ENCODE assay signal across 10 mouse cellular contexts in genomic region chr3:159548303-159548702, GRCm38 (mm10). TPM values are rescaled to one million over a fixed set of nuclear protein-coding genes. Genes with fewer than 3 reads are reported as not detected.
DNase-seq lines count a peak whose midpoint lies in the region; ATAC-seq and TF ChIP-seq lines count a peak whose summit lies in the region.
"Had no signal": no experiment of that assay in that cellular context is flagged by ENCODE, and none has a peak within 500 bp of the region (broad histone marks: within the 10 kb centered on the region; RNA-seq: fewer than 3 reads in every experiment).

No protein-coding gene starts in this region.

- no peak for TF ChIP-seq EP300 in heart, adult 2 months (IDR thresholded peaks at IDR 0.05; ENCODE audit: insufficient read depth, low read depth, low read length)

- no peaks in the 10 kb centered on the region for H3K4me1 ChIP-seq in heart, adult 2 months (ENCODE audit: control insufficient read depth, insufficient read depth, low read length)
- no peaks in the 10 kb centered on the region for H3K4me1 ChIP-seq in heart, embryonic 12.5 days (replicated peaks)
- no peaks in the 10 kb centered on the region for H3K4me1 ChIP-seq in midbrain, postnatal 0 days (ENCODE audit: insufficient read depth, low read length)
- no peaks in the 10 kb centered on the region for H3K4me1 ChIP-seq in midbrain, embryonic 11.5 days (ENCODE audit: control insufficient read depth, insufficient read depth, low read length)
- H3K4me1 ChIP-seq in heart, embryonic 10.5 days = no peaks in the 10 kb centered on the region
- H3K4me1 ChIP-seq: limb, embryonic 12.5 days had no signal

- intact Hi-C loops in heart, adult 2 months (cut with DNase I) = no loop called here

- no peak for ATAC-seq in heart, embryonic 12.5 days (ENCODE audit: insufficient number of reproducible peaks, low FRiP score)
- ATAC-seq in midbrain, postnatal 0 days (ENCODE audit: low FRiP score) = no peak
- no peak for ATAC-seq in midbrain, embryonic 11.5 days (ENCODE audit: low FRiP score)
- peak; percentile 43 for ATAC-seq in inflammation-experienced regulatory T-cells, adult 6 months

- 0 out of 2 replicates have a peak, but pooled peaks cover 2% of the 10 kb centered on the region for H3K9me3 ChIP-seq in heart, embryonic 12.5 days (replicated peaks)
- no peaks in the 10 kb centered on the region for H3K9me3 ChIP-seq in midbrain, postnatal 0 days (ENCODE audit: low read length)
- no peaks in the 10 kb centered on the region for H3K9me3 ChIP-seq in midbrain, embryonic 11.5 days (ENCODE audit: control insufficient read depth, low read length)
- no peaks in the 10 kb centered on the region for H3K9me3 ChIP-seq in heart, embryonic 10.5 days
- H3K9me3 ChIP-seq: limb, embryonic 12.5 days had no signal

- peak; percentile 63 for TF ChIP-seq CTCF in heart, adult 2 months (IDR thresholded peaks at IDR 0.05)
- TF ChIP-seq CTCF in midbrain, postnatal 0 days (IDR thresholded peaks at IDR 0.05) = peak; percentile 79

- H3K27me3 ChIP-seq in heart, adult 2 months (ENCODE audit: control insufficient read depth, insufficient read depth, low read length) = no peaks in the 10 kb centered on the region
- no peaks in the 10 kb centered on the region for H3K27me3 ChIP-seq in heart, embryonic 12.5 days (replicated peaks)
- H3K27me3 ChIP-seq in midbrain, postnatal 0 days (ENCODE audit: insufficient read depth, low read length) = no peaks in the 10 kb centered on the region
- no peaks in the 10 kb centered on the region for H3K27me3 ChIP-seq in midbrain, embryonic 11.5 days (ENCODE audit: control insufficient read depth, insufficient read depth, low read length)
- no peaks in the 10 kb centered on the region for H3K27me3 ChIP-seq in heart, embryonic 10.5 days (ENCODE audit: insufficient read depth, poor library complexity, severe bottlenecking)
- H3K27me3 ChIP-seq: limb, embryonic 12.5 days had no signal

- no peak for DNase-seq in heart, adult 2 months
- DNase-seq in midbrain, postnatal 0 days (ENCODE audit: low spot score) = peak; percentile 70
- no peak for DNase-seq in midbrain, embryonic 11.5 days (ENCODE audit: low spot score, missing footprints)
- DNase-seq in thymus, postnatal 25 days = no peak
- no peak for DNase-seq in heart, embryonic 10.5 days (ENCODE audit: low spot score)
- DNase-seq in ovary, postnatal 14 days (ENCODE audit: low spot score) = no peak

- no peak for TF ChIP-seq POLR2A in heart, adult 2 months (IDR thresholded peaks at IDR 0.05; ENCODE audit: insufficient read depth, low read depth, low read length)

- H3K36me3 ChIP-seq in heart, adult 2 months (ENCODE audit: control insufficient read depth, insufficient read depth, low read length) = no peaks in the 10 kb centered on the region
- no peaks in the 10 kb centered on the region for H3K36me3 ChIP-seq in heart, embryonic 12.5 days
- H3K36me3 ChIP-seq in midbrain, postnatal 0 days (ENCODE audit: insufficient read depth, low read length) = no peaks in the 10 kb centered on the region
- no peaks in the 10 kb centered on the region for H3K36me3 ChIP-seq in midbrain, embryonic 11.5 days (ENCODE audit: control insufficient read depth, insufficient read depth, low read length)
- H3K36me3 ChIP-seq in heart, embryonic 10.5 days = no peaks in the 10 kb centered on the region
- H3K36me3 ChIP-seq: limb, embryonic 12.5 days had no signal

- no peaks in the 10 kb centered on the region for H3K79me2 ChIP-seq in heart, adult 2 months (replicated peaks; ENCODE audit: control insufficient read depth, insufficient read depth, low read length)

- H3K4me2 ChIP-seq in heart, embryonic 12.5 days = no peak overlapping the region
- H3K4me2 ChIP-seq in midbrain, postnatal 0 days (ENCODE audit: low read depth, low read length, poor library complexity, severe bottlenecking) = no peak overlapping the region
- H3K4me2 ChIP-seq in midbrain, embryonic 11.5 days = no peak overlapping the region
- H3K4me2 ChIP-seq: limb, embryonic 12.5 days had no signal

- 64% methylated on average over 3 of the region's 3 CpGs for WGBS in heart, adult 2 months
- 72% methylated on average over 3 of the region's 3 CpGs for WGBS in heart, embryonic 12.5 days
- WGBS in midbrain, postnatal 0 days = 73% methylated on average over 3 of the region's 3 CpGs
- 77% methylated on average over 3 of the region's 3 CpGs for WGBS in midbrain, embryonic 11.5 days
- whole genome bisulfite sequencing in heart, embryonic 10.5 days = 74% methylated on average over 3 of the region's 3 CpGs

- no peak overlapping the region for H3K27ac ChIP-seq in heart, adult 2 months
- H3K27ac ChIP-seq in heart, embryonic 12.5 days (ENCODE audit: poor library complexity, severe bottlenecking) = no peak overlapping the region
- no peak overlapping the region for H3K27ac ChIP-seq in midbrain, postnatal 0 days (ENCODE audit: low read depth, low read length)
- H3K27ac ChIP-seq in midbrain, embryonic 11.5 days (ENCODE audit: low read depth, low read length) = no peak overlapping the region
- no peak overlapping the region for H3K27ac ChIP-seq in heart, embryonic 10.5 days
- H3K27ac ChIP-seq: limb, embryonic 12.5 days had no signal

- no peak overlapping the region for H3K4me3 ChIP-seq in heart, adult 2 months
- no peak overlapping the region for H3K4me3 ChIP-seq in heart, embryonic 12.5 days
- H3K4me3 ChIP-seq in midbrain, postnatal 0 days (ENCODE audit: low read depth, low read length) = no peak overlapping the region
- no peak overlapping the region for H3K4me3 ChIP-seq in midbrain, embryonic 11.5 days (ENCODE audit: low read depth, low read length)
- no peak overlapping the region for H3K4me3 ChIP-seq in heart, embryonic 10.5 days
- H3K4me3 ChIP-seq: limb, embryonic 12.5 days had no signal

- H3K9ac ChIP-seq in heart, adult 2 months (ENCODE audit: low read depth, low read length) = no peak overlapping the region
- no peak overlapping the region for H3K9ac ChIP-seq in heart, embryonic 12.5 days
- H3K9ac ChIP-seq in midbrain, postnatal 0 days (replicated peaks; ENCODE audit: low read length, poor library complexity, severe bottlenecking) = no peak overlapping the region
- no peak overlapping the region for H3K9ac ChIP-seq in midbrain, embryonic 11.5 days (ENCODE audit: low read length)
- H3K9ac ChIP-seq: limb, embryonic 12.5 days had no signal

RNA-seq across cellular contexts. Expression of gene Rpe65, which starts 50.7 kb away (rescaled TPM):
- total RNA-seq in heart, adult 2 months (2021) = not detected
- polyA plus RNA-seq in heart, adult 2 months (2012; rRNA removed) = not detected in 2 replicates
- polyA plus RNA-seq in heart, embryonic 12.5 days (2016; fragmentation: Nextera tagmentation; extraction: Ambion mirVana) = not detected in 2 replicates
- total RNA-seq in midbrain, postnatal 0 days (2014; rRNA removed) = not detected in 2 replicates
- polyA plus RNA-seq in midbrain, postnatal 0 days (2015; fragmentation: Nextera tagmentation; extraction: Ambion mirVana) = not detected in 2 replicates
- polyA plus RNA-seq in midbrain, embryonic 11.5 days (2014; fragmentation: Nextera tagmentation; extraction: Ambion mirVana) = not detected in 2 replicates
- polyA plus RNA-seq in inflammation-experienced regulatory T-cells, adult 6 months (2017; shearing (Covaris generic)) = not detected
- polyA plus RNA-seq in heart, embryonic 10.5 days (2016; fragmentation: Nextera tagmentation; extraction: Ambion mirVana) = not detected in 2 replicates
- total RNA-seq: neutrophil, adult 5-6 weeks had no signal
- polyA plus RNA-seq: limb, embryonic 12.5 days had no signal

RNA-seq across cellular contexts. Expression of gene Depdc1a, which starts 53.1 kb away (rescaled TPM):
- not detected for total RNA-seq in heart, adult 2 months (2021)
- polyA plus RNA-seq in heart, adult 2 months (2012; rRNA removed) = 0.12 TPM in 1 of 2 replicates, not detected in the other
- 38.9 and 41.2 TPM in 2 replicates for polyA plus RNA-seq in heart, embryonic 12.5 days (2016; fragmentation: Nextera tagmentation; extraction: Ambion mirVana)
- total RNA-seq in midbrain, postnatal 0 days (2014; rRNA removed) = 0.71 and 1.3 TPM in 2 replicates
- 0.70 and 1.0 TPM in 2 replicates for polyA plus RNA-seq in midbrain, postnatal 0 days (2015; fragmentation: Nextera tagmentation; extraction: Ambion mirVana)
- polyA plus RNA-seq in midbrain, embryonic 11.5 days (2014; fragmentation: Nextera tagmentation; extraction: Ambion mirVana) = 33.6 and 34.2 TPM in 2 replicates
- polyA plus RNA-seq in inflammation-experienced regulatory T-cells, adult 6 months (2017; shearing (Covaris generic)) = 10 to 100 TPM in 1 of 3 experiments, 1 to 10 TPM in 2; 1.7 to 40.0 (median 1.9) TPM
- polyA plus RNA-seq in heart, embryonic 10.5 days (2016; fragmentation: Nextera tagmentation; extraction: Ambion mirVana) = 32.2 and 33.3 TPM in 2 replicates
